Comparison of ENCODE assay signal across 14 mouse cellular contexts in the genomic region with DNA sequence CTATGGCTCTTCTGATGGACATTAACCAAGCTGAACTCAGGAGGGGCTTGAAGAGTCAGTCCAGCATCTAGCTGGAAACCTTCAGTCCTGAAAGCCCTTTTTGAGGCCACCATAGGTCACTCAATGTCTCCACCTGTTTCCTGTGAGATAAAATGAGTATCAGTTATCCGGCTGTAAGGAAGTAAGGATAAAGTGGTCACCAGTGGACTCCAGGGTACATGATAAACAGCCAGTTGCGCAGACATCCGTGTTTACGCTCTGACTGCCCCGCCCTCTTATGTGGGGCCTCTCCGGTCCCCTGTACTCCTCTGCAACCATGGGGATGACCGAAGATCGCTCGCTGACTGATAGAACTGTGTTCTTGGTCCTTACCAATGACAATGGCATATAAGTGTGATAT. TPM values are rescaled to one million over a fixed set of nuclear protein-coding genes. Genes with fewer than 3 reads are reported as not detected.
A peak's percentile ranks its signal among the peaks of the same experiment; 100 is the strongest.
DNase-seq lines count a peak whose midpoint lies in the region; ATAC-seq and TF ChIP-seq lines count a peak whose summit lies in the region.
"Had no signal": no experiment of that assay in that cellular context is flagged by ENCODE, and none has a peak within 500 bp of the region (broad histone marks: within the 10 kb centered on the region; RNA-seq: fewer than 3 reads in every experiment).

No protein-coding gene starts in this region.

- ATAC-seq in kidney, postnatal 0 days (replicated peaks; ENCODE audit: low FRiP score, low read depth): no peak; the same call in 1 of the 2 replicates
- no peak for ATAC-seq in kidney, embryonic 14.5 days (ENCODE audit: low FRiP score, low TSS enrichment)
- peak; percentile 60 for ATAC-seq in common myeloid progenitor, adult 5-6 weeks (replicated peaks; ENCODE audit: low read depth, poor library complexity, severe bottlenecking)
- ATAC-seq: midbrain, embryonic 13.5 days had no signal

- H3K36me3 ChIP-seq in kidney, postnatal 0 days (ENCODE audit: insufficient read depth, low read length): no peaks in the 10 kb centered on the region
- H3K36me3 ChIP-seq in kidney, embryonic 14.5 days (ENCODE audit: control insufficient read depth, insufficient read depth, low read length): no peaks in the 10 kb centered on the region
- H3K36me3 ChIP-seq: hindbrain, embryonic 13.5 days; limb, embryonic 13.5 days; midbrain, embryonic 13.5 days; neural tube, embryonic 12.5 days had no signal

- peak; percentile 31 for DNase-seq in kidney, postnatal 0 days (ENCODE audit: low spot score)
- DNase-seq in liver: peak; percentile 48
- peak; percentile 44 for DNase-seq in lung, postnatal 14 days
- DNase-seq in Muller cell, postnatal 12 days (ENCODE audit: inconsistent ontology term): no peak
- no peak for DNase-seq in layer of hippocampus, adult 8-10 months (ENCODE audit: low spot score in 2 of 2)
- DNase-seq: gastrocnemius, postnatal 10 days; retina, postnatal 1 day had no signal

- 78% methylated on average over 9 of the region's 9 CpGs for WGBS in kidney, postnatal 0 days
- 81% methylated on average over 9 of the region's 9 CpGs for WGBS in kidney, embryonic 14.5 days

- H3K4me2 ChIP-seq in kidney, postnatal 0 days (ENCODE audit: low read length): no peak overlapping the region
- no peak overlapping the region for H3K4me2 ChIP-seq in kidney, embryonic 14.5 days (replicated peaks; ENCODE audit: low read depth, low read length)
- H3K4me2 ChIP-seq: hindbrain, embryonic 13.5 days; limb, embryonic 13.5 days; midbrain, embryonic 13.5 days; neural tube, embryonic 12.5 days had no signal

- H3K9me3 ChIP-seq in kidney, postnatal 0 days (replicated peaks; ENCODE audit: low read length): no peaks in the 10 kb centered on the region
- H3K9me3 ChIP-seq in kidney, embryonic 14.5 days (ENCODE audit: control insufficient read depth, low read length): no peaks in the 10 kb centered on the region
- H3K9me3 ChIP-seq: hindbrain, embryonic 13.5 days; limb, embryonic 13.5 days; midbrain, embryonic 13.5 days; neural tube, embryonic 12.5 days had no signal

- H3K9ac ChIP-seq in kidney, postnatal 0 days (ENCODE audit: low read depth, low read length): no peak overlapping the region
- H3K9ac ChIP-seq in kidney, embryonic 14.5 days (ENCODE audit: low read depth, low read length): no peak overlapping the region
- H3K9ac ChIP-seq: hindbrain, embryonic 13.5 days; limb, embryonic 13.5 days; midbrain, embryonic 13.5 days; neural tube, embryonic 12.5 days had no signal

- peak overlapping the region; percentile 13; the same call in 1 of the 2 replicates for H3K27ac ChIP-seq in kidney, postnatal 0 days
- H3K27ac ChIP-seq in kidney, embryonic 14.5 days (ENCODE audit: low read depth, low read length): no peak overlapping the region
- H3K27ac ChIP-seq: hindbrain, embryonic 13.5 days; limb, embryonic 13.5 days; midbrain, embryonic 13.5 days; neural tube, embryonic 12.5 days had no signal

- H3K4me3 ChIP-seq in kidney, postnatal 0 days (replicated peaks; ENCODE audit: low read depth, low read length): no peak overlapping the region
- H3K4me3 ChIP-seq in kidney, embryonic 14.5 days (ENCODE audit: low read length): no peak overlapping the region
- H3K4me3 ChIP-seq: hindbrain, embryonic 13.5 days; limb, embryonic 13.5 days; midbrain, embryonic 13.5 days; neural tube, embryonic 12.5 days had no signal

- no peak for TF ChIP-seq CTCF in kidney, postnatal 0 days (IDR thresholded peaks at IDR 0.05; ENCODE audit: low read depth)

- no peaks in the 10 kb centered on the region for H3K27me3 ChIP-seq in kidney, postnatal 0 days (ENCODE audit: insufficient read depth, low read length)
- no peaks in the 10 kb centered on the region for H3K27me3 ChIP-seq in kidney, embryonic 14.5 days (ENCODE audit: control insufficient read depth, insufficient read depth, low read length)
- H3K27me3 ChIP-seq: hindbrain, embryonic 13.5 days; limb, embryonic 13.5 days; midbrain, embryonic 13.5 days; neural tube, embryonic 12.5 days had no signal

- no peaks in the 10 kb centered on the region for H3K4me1 ChIP-seq in kidney, postnatal 0 days (replicated peaks; ENCODE audit: insufficient read depth, low read length)
- H3K4me1 ChIP-seq in kidney, embryonic 14.5 days (ENCODE audit: control insufficient read depth, insufficient read depth, low read length): no peaks in the 10 kb centered on the region
- H3K4me1 ChIP-seq: hindbrain, embryonic 13.5 days; limb, embryonic 13.5 days; midbrain, embryonic 13.5 days; neural tube, embryonic 12.5 days had no signal

RNA-seq across cellular contexts. Expression of a gene that starts 14.3 kb away (rescaled TPM):
- polyA plus RNA-seq in kidney, postnatal 0 days (2015; fragmentation: Nextera tagmentation; extraction: Ambion mirVana): not detected in 2 replicates
- polyA plus RNA-seq in kidney, embryonic 14.5 days (2014; fragmentation: Nextera tagmentation; extraction: Ambion mirVana): not detected in 2 replicates
- not detected in 2 replicates for total RNA-seq in common myeloid progenitor, adult 5-6 weeks (2017)
- total RNA-seq in layer of hippocampus, adult 8-10 months (2022): not detected
- total RNA-seq: gastrocnemius, postnatal 10 days; layer of hippocampus, adult 18-20 months had no signal
- polyA plus RNA-seq: hindbrain, embryonic 13.5 days; limb, embryonic 13.5 days; midbrain, embryonic 13.5 days; neural tube, embryonic 12.5 days had no signal

RNA-seq across cellular contexts. Expression of a gene that starts 18.5 kb away (rescaled TPM):
- not detected in 2 replicates for polyA plus RNA-seq in kidney, postnatal 0 days (2015; fragmentation: Nextera tagmentation; extraction: Ambion mirVana)
- not detected in 2 replicates for polyA plus RNA-seq in kidney, embryonic 14.5 days (2014; fragmentation: Nextera tagmentation; extraction: Ambion mirVana)
- not detected in 2 replicates for total RNA-seq in common myeloid progenitor, adult 5-6 weeks (2017)
- total RNA-seq in layer of hippocampus, adult 8-10 months (2022): not detected
- total RNA-seq: gastrocnemius, postnatal 10 days; layer of hippocampus, adult 18-20 months had no signal
- polyA plus RNA-seq: hindbrain, embryonic 13.5 days; limb, embryonic 13.5 days; midbrain, embryonic 13.5 days; neural tube, embryonic 12.5 days had no signal

RNA-seq across cellular contexts. Expression of a gene that starts 26.0 kb away (rescaled TPM):
- not detected in 2 replicates for polyA plus RNA-seq in kidney, postnatal 0 days (2015; fragmentation: Nextera tagmentation; extraction: Ambion mirVana)
- polyA plus RNA-seq in kidney, embryonic 14.5 days (2014; fragmentation: Nextera tagmentation; extraction: Ambion mirVana): not detected in 2 replicates
- not detected in 2 replicates for total RNA-seq in common myeloid progenitor, adult 5-6 weeks (2017)
- total RNA-seq in layer of hippocampus, adult 8-10 months (2022): not detected
- total RNA-seq: gastrocnemius, postnatal 10 days; layer of hippocampus, adult 18-20 months had no signal
- polyA plus RNA-seq: hindbrain, embryonic 13.5 days; limb, embryonic 13.5 days; midbrain, embryonic 13.5 days; neural tube, embryonic 12.5 days had no signal

RNA-seq across cellular contexts. Expression of a gene that starts 31.2 kb away (rescaled TPM):
- not detected in 2 replicates for polyA plus RNA-seq in kidney, postnatal 0 days (2015; fragmentation: Nextera tagmentation; extraction: Ambion mirVana)
- polyA plus RNA-seq in kidney, embryonic 14.5 days (2014; fragmentation: Nextera tagmentation; extraction: Ambion mirVana): not detected in 2 replicates
- not detected in 2 replicates for total RNA-seq in common myeloid progenitor, adult 5-6 weeks (2017)
- total RNA-seq in layer of hippocampus, adult 8-10 months (2022): not detected
- total RNA-seq: gastrocnemius, postnatal 10 days; layer of hippocampus, adult 18-20 months had no signal
- polyA plus RNA-seq: hindbrain, embryonic 13.5 days; limb, embryonic 13.5 days; midbrain, embryonic 13.5 days; neural tube, embryonic 12.5 days had no signal

RNA-seq across cellular contexts. Expression of a gene that starts 43.1 kb away (rescaled TPM):
- polyA plus RNA-seq in kidney, postnatal 0 days (2015; fragmentation: Nextera tagmentation; extraction: Ambion mirVana): not detected in 2 replicates
- not detected in 2 replicates for polyA plus RNA-seq in kidney, embryonic 14.5 days (2014; fragmentation: Nextera tagmentation; extraction: Ambion mirVana)
- total RNA-seq in common myeloid progenitor, adult 5-6 weeks (2017): not detected in 2 replicates
- not detected for total RNA-seq in layer of hippocampus, adult 8-10 months (2022)
- total RNA-seq: gastrocnemius, postnatal 10 days; layer of hippocampus, adult 18-20 months had no signal
- polyA plus RNA-seq: hindbrain, embryonic 13.5 days; limb, embryonic 13.5 days; midbrain, embryonic 13.5 days; neural tube, embryonic 12.5 days had no signal

Comparison
In these comparisons a context has a peak if more than half of its experiments do, and no peak if none do; other contexts are left out.
1. DNase-seq: peak in kidney, postnatal 0 days (single experiment), liver (single experiment) and lung, postnatal 14 days (single experiment); none in Muller cell, postnatal 12 days (single experiment) and layer of hippocampus, adult 8-10 months (0 of 2).